Mouse (Mus musculus): Measurements from ENCODE around the gene Pnpla5. TPM values are rescaled to one million over a fixed set of nuclear protein-coding genes. Genes with fewer than 3 reads are reported as not detected.

Pnpla5 gene
- polyA plus RNA-seq, 1 experiment = not detected

- TF ChIP-seq CTCF (IDR thresholded peaks at IDR 0.05; ENCODE audit: insufficient read depth, low read depth, low read length) (no peak), POLR2A (IDR thresholded peaks at IDR 0.05; ENCODE audit: insufficient read depth, low read depth, low read length) (no peak)
- WGBS = 71% methylated on average over 5 of the region's 5 CpGs
- Histone ChIP-seq H3K4me1 (ENCODE audit: control insufficient read depth, insufficient read depth, low read length) (no peaks in the 10 kb centered on the region), H3K4me3 (ENCODE audit: insufficient read depth, low read depth, low read length) (no peak overlapping the region), H3K27ac (ENCODE audit: insufficient read depth, low read depth, low read length) (no peak overlapping the region)
These were observed 18.0 kb upstream of the Pnpla5 start for GRCm38 (mm10) chr15:84140929-84141328.

GRCm38 (mm10) chr15:84140109-84140508, 17.1 kb upstream of the Pnpla5 start:
- Histone ChIP-seq H3K27ac (ENCODE audit: insufficient read depth, low read depth, low read length) (no peak overlapping the region), H3K4me1 (ENCODE audit: control insufficient read depth, insufficient read depth, low read length) (no peaks in the 10 kb centered on the region), H3K4me3 (ENCODE audit: insufficient read depth, low read depth, low read length) (no peak overlapping the region)
- 63% methylated on average over 3 of the region's 3 CpGs for WGBS
- TF ChIP-seq POLR2A (IDR thresholded peaks at IDR 0.05; ENCODE audit: insufficient read depth, low read depth, low read length) (no peak), CTCF (IDR thresholded peaks at IDR 0.05; ENCODE audit: insufficient read depth, low read depth, low read length) (no peak)

- Histone ChIP-seq H3K4me3 (ENCODE audit: insufficient read depth, low read depth, low read length) (no peak overlapping the region), H3K27ac (ENCODE audit: insufficient read depth, low read depth, low read length) (no peak overlapping the region), H3K4me1 (ENCODE audit: control insufficient read depth, insufficient read depth, low read length) (no peaks in the 10 kb centered on the region)
- 90% methylated on average over 5 of the region's 5 CpGs for WGBS
- no peak for TF ChIP-seq CTCF (IDR thresholded peaks at IDR 0.05; ENCODE audit: insufficient read depth, low read depth, low read length)
- TF ChIP-seq POLR2A (IDR thresholded peaks at IDR 0.05; ENCODE audit: insufficient read depth, low read depth, low read length) = no peak
These were observed 16.6 kb upstream of the Pnpla5 start for GRCm38 (mm10) chr15:84139592-84140005.

GRCm38 (mm10) chr15:84136473-84137415, 13.8 kb upstream of the Pnpla5 start:
- 55% methylated on average over 12 of the region's 12 CpGs for WGBS
- TF ChIP-seq CTCF (IDR thresholded peaks at IDR 0.05; ENCODE audit: insufficient read depth, low read depth, low read length) = no peak
- TF ChIP-seq POLR2A (IDR thresholded peaks at IDR 0.05; ENCODE audit: insufficient read depth, low read depth, low read length) = no peak
- H3K4me3 ChIP-seq (ENCODE audit: insufficient read depth, low read depth, low read length) = no peak overlapping the region
- H3K4me1 ChIP-seq (ENCODE audit: control insufficient read depth, insufficient read depth, low read length) = 0 out of 2 replicates have a peak, but pooled peaks cover under 1% of the 10 kb centered on the region
- H3K27ac ChIP-seq (ENCODE audit: insufficient read depth, low read depth, low read length) = no peak overlapping the region

GRCm38 (mm10) chr15:84135472-84135871, 12.5 kb upstream of the Pnpla5 start:
- TF ChIP-seq CTCF (IDR thresholded peaks at IDR 0.05; ENCODE audit: insufficient read depth, low read depth, low read length) (peak; percentile 30; the same call in 1 of the 2 replicates), POLR2A (IDR thresholded peaks at IDR 0.05; ENCODE audit: insufficient read depth, low read depth, low read length) (no peak)
- Histone ChIP-seq H3K4me3 (ENCODE audit: insufficient read depth, low read depth, low read length) (no peak overlapping the region), H3K27ac (ENCODE audit: insufficient read depth, low read depth, low read length) (no peak overlapping the region), H3K4me1 (ENCODE audit: control insufficient read depth, insufficient read depth, low read length) (peaks cover 8% of the 10 kb centered on the region)
- WGBS = 91% methylated on average over 5 of the region's 5 CpGs

- no peak overlapping the region for H3K4me3 ChIP-seq (ENCODE audit: insufficient read depth, low read depth, low read length)
- no peak overlapping the region for H3K27ac ChIP-seq (ENCODE audit: insufficient read depth, low read depth, low read length)
- TF ChIP-seq POLR2A (IDR thresholded peaks at IDR 0.05; ENCODE audit: insufficient read depth, low read depth, low read length) (no peak), CTCF (IDR thresholded peaks at IDR 0.05; ENCODE audit: insufficient read depth, low read depth, low read length) (no peak)
- 89% methylated on average over 4 of the region's 4 CpGs for WGBS
- H3K4me1 ChIP-seq (ENCODE audit: control insufficient read depth, insufficient read depth, low read length) = peaks cover 8% of the 10 kb centered on the region
These were observed 10.5 kb upstream of the Pnpla5 start for GRCm38 (mm10) chr15:84133440-84133839.

- WGBS = 93% methylated on average over 7 of the region's 7 CpGs
- Histone ChIP-seq H3K27ac (ENCODE audit: insufficient read depth, low read depth, low read length) (no peak overlapping the region), H3K4me1 (ENCODE audit: control insufficient read depth, insufficient read depth, low read length) (peaks cover 8% of the 10 kb centered on the region), H3K4me3 (ENCODE audit: insufficient read depth, low read depth, low read length) (no peak overlapping the region)
- no peak for TF ChIP-seq CTCF (IDR thresholded peaks at IDR 0.05; ENCODE audit: insufficient read depth, low read depth, low read length)
- TF ChIP-seq POLR2A (IDR thresholded peaks at IDR 0.05; ENCODE audit: insufficient read depth, low read depth, low read length) = no peak
These were observed 9.0 kb upstream of the Pnpla5 start for GRCm38 (mm10) chr15:84131971-84132370.

- no peak overlapping the region for H3K4me3 ChIP-seq (ENCODE audit: insufficient read depth, low read depth, low read length)
- no peak for TF ChIP-seq CTCF (IDR thresholded peaks at IDR 0.05; ENCODE audit: insufficient read depth, low read depth, low read length)
- H3K4me1 ChIP-seq (ENCODE audit: control insufficient read depth, insufficient read depth, low read length) = peaks cover 8% of the 10 kb centered on the region
- H3K27ac ChIP-seq (ENCODE audit: insufficient read depth, low read depth, low read length) = no peak overlapping the region
- WGBS = 63% methylated on average over 16 of the region's 16 CpGs
These were observed 8.3 kb upstream of the Pnpla5 start for GRCm38 (mm10) chr15:84131096-84131786.

GRCm38 (mm10) chr15:84126871-84127270, 3.9 kb upstream of the Pnpla5 start:
- no peak for TF ChIP-seq POLR2A (IDR thresholded peaks at IDR 0.05; ENCODE audit: insufficient read depth, low read depth, low read length)
- no peak for TF ChIP-seq CTCF (IDR thresholded peaks at IDR 0.05; ENCODE audit: insufficient read depth, low read depth, low read length)
- 46% methylated on average over 5 of the region's 5 CpGs for WGBS
- no peak overlapping the region for H3K27ac ChIP-seq (ENCODE audit: insufficient read depth, low read depth, low read length)

More at GRCm38 (mm10) chr15:84126871-84127270, 3.9 kb upstream of the Pnpla5 start:
- peaks cover 8% of the 10 kb centered on the region for H3K4me1 ChIP-seq (ENCODE audit: control insufficient read depth, insufficient read depth, low read length)
- H3K4me3 ChIP-seq (ENCODE audit: insufficient read depth, low read depth, low read length) = no peak overlapping the region
